Mouse (Mus musculus) megakaryocyte, adult 5-6 weeks (primary cell): ENCODE measurements around the gene 1700057G04Rik. TPM values are rescaled to one million over a fixed set of nuclear protein-coding genes. Genes with fewer than 3 reads are reported as not detected.
"Not testable (repeated sequence)": the region's sequence is repeated elsewhere in the genome, so short reads cannot be mapped to it uniquely, and the experiment has no call there.

ENCODE experiments used
- ATAC-seq: 2 replicates; pipeline ENCODE4 v1.8.0; 2016; ENCODE audit warnings: mild to moderate bottlenecking, inconsistent platforms; ENCODE audit not compliant: poor library complexity, severe bottlenecking
- total RNA-seq, 2 experiments: library from RNA; stranded (forward) in 1 of 2; stranded (reverse) in 1 of 2; fragments of 153-499, 151-499 nt in 1 of 2; fragments of 221-1000, 200-1000 nt in 1 of 2; gene quantifications; 2 replicates each; pipeline versions ENCODE4 v1.2.3 to v1.2.4; 2015 to 2017

The 1700057G04Rik gene
- total RNA-seq, 2 experiments from 2014 or later, result not detected

GRCm38 (mm10) chr9:92301213-92301612, 8.0 kb upstream of the 1700057G04Rik start:
- no peak for ATAC-seq

GRCm38 (mm10) chr9:92305075-92305474, 4.1 kb upstream of the 1700057G04Rik start:
- no peak for ATAC-seq

GRCm38 (mm10) chr9:92305620-92306220, 3.5 kb upstream of the 1700057G04Rik start:
- no peak for ATAC-seq

- no peak for ATAC-seq
Observed at GRCm38 (mm10) chr9:92316791-92317190, 7.6 kb downstream of the 1700057G04Rik start.

GRCm38 (mm10) chr9:92325936-92326335, 16.8 kb downstream of the 1700057G04Rik start:
- ATAC-seq, result not testable (repeated sequence)

GRCm38 (mm10) chr9:92326813-92327212, 17.6 kb downstream of the 1700057G04Rik start:
- no peak for ATAC-seq

- no peak for ATAC-seq
Observed at GRCm38 (mm10) chr9:92331383-92331782, 22.2 kb downstream of the 1700057G04Rik start.

GRCm38 (mm10) chr9:92334845-92335244, 25.7 kb downstream of the 1700057G04Rik start:
- no peak for ATAC-seq

GRCm38 (mm10) chr9:92335277-92335818, 26.2 kb downstream of the 1700057G04Rik start:
- ATAC-seq, result no peak

- no peak for ATAC-seq
Observed at GRCm38 (mm10) chr9:92337063-92337462, 27.9 kb downstream of the 1700057G04Rik start.

- ATAC-seq, result no peak
Observed at GRCm38 (mm10) chr9:92337661-92338060, 28.5 kb downstream of the 1700057G04Rik start.

- ATAC-seq, result no peak
Observed at GRCm38 (mm10) chr9:92338954-92339353, 29.8 kb downstream of the 1700057G04Rik start.

GRCm38 (mm10) chr9:92351924-92352323, 42.7 kb downstream of the 1700057G04Rik start:
- no peak for ATAC-seq

- ATAC-seq, result no peak
Observed at GRCm38 (mm10) chr9:92353306-92353705, 44.1 kb downstream of the 1700057G04Rik start.

GRCm38 (mm10) chr9:92360691-92361310, 51.6 kb downstream of the 1700057G04Rik start:
- no peak for ATAC-seq

- ATAC-seq, result no peak
Observed at GRCm38 (mm10) chr9:92363478-92363877, 54.3 kb downstream of the 1700057G04Rik start.

GRCm38 (mm10) chr9:92368920-92369319, 59.7 kb downstream of the 1700057G04Rik start:
- ATAC-seq, result peak; percentile 86

GRCm38 (mm10) chr9:92373896-92374295, 64.7 kb downstream of the 1700057G04Rik start:
- ATAC-seq, result no peak

- peak; percentile 89 for ATAC-seq
Observed at GRCm38 (mm10) chr9:92374705-92375199, 65.6 kb downstream of the 1700057G04Rik start.

GRCm38 (mm10) chr9:92375378-92375777, 66.2 kb downstream of the 1700057G04Rik start:
- peak; percentile 11 for ATAC-seq

- ATAC-seq, result no peak
Observed at GRCm38 (mm10) chr9:92377967-92378366, 68.8 kb downstream of the 1700057G04Rik start.

- ATAC-seq, result no peak
Observed at GRCm38 (mm10) chr9:92379240-92379639, 70.1 kb downstream of the 1700057G04Rik start.
